Mouse (Mus musculus): ENCODE data around the gene Pcgf6.

Pcgf6 gene

GRCm38 (mm10) chr19:47050271-47051032 is at the start of gene Pcgf6:
Gene Pcgf6 (minus strand): TSS chr19:47050906.
- DNase-seq: peak; percentile 88 to 89

GRCm38 (mm10) chr19:47090550-47091156 is 39.9 kb upstream of the Pcgf6 start, which contains the start of the genes Usmg5 and Pdcd11:
Gene Usmg5 (minus strand): TSS chr19:47090647.
Gene Pdcd11 (plus strand): TSS chr19:47090768.
- DNase-seq: peak; percentile 96 to 97

DNA sequence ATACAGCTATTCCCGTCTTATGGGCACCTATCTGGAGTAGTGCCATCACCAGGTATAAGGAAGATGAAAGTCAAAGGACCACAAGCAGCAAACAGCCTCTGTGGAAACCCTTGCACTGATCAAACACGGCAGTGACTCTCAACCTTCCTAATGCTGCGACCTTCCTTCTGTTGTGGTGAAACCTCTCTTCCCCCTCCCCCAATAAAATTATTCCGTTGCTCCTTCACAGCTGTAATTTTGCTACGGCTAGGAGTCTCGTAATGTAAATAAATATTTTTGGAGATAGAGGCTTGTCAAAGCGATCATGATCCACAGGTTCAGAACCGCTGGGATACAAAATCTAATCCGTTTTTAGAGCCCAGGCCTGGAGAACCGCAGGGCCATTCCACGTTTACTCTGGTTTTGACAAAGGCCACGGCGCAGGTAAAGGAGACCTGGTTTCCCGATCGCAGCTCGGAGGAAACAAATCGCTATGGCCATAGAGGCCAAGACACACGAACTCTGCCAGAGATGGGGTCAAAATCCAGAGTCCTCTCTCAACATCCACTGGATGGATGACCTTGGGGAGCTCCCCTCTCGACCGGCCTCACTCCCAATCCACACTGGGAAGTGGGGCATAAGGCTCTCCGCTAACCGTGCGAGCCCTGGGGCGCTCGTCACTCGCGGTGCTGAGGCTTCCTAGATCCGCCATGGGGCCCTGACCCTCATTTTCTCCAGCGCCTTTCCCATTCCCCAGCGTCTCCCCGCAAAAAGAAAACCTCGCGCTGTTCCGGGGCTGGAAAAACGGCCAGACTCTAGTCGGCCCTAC is 39.2 kb upstream of the Pcgf6 start:
- DNase-seq: no peak

GRCm38 (mm10) chr19:47088226-47088625 is 37.5 kb upstream of the Pcgf6 start:
- no peak for DNase-seq

- peak; percentile 73 to 79 for DNase-seq
Observed at GRCm38 (mm10) chr19:47067924-47068611, 17.4 kb upstream of the Pcgf6 start.

GRCm38 (mm10) chr19:47067096-47067882 is 16.6 kb upstream of the Pcgf6 start, which contains the start of gene Taf5:
Gene Taf5 (plus strand): TSS chr19:47067746.
- peak; percentile 96 to 97 for DNase-seq

- no peak for DNase-seq
Observed at GRCm38 (mm10) chr19:47065860-47066259, 15.2 kb upstream of the Pcgf6 start.

- no peak for DNase-seq
Observed at GRCm38 (mm10) chr19:47057684-47058083, 7.0 kb upstream of the Pcgf6 start.

- DNase-seq: no peak
Observed at GRCm38 (mm10) chr19:47053471-47053870, 2.8 kb upstream of the Pcgf6 start.

DNA sequence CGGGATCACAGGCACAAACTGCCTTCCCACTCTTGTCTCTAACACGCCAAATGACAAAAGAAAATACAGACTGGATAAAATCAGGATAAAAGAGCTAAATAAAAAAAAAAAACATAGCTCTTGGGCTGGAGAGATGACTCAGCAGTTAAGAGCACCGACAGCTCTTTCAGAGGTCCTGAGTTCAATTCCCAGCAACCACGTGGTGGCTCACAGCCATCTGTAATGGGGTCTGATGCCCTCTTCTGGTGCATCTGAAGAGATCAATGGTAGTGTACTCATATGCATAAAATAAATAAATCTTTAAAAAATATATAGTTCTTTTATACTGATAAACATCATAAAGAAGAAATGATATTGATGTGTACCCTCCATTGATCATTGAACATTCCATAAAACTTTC is 2.2 kb upstream of the Pcgf6 start:
- no peak for DNase-seq

DNA sequence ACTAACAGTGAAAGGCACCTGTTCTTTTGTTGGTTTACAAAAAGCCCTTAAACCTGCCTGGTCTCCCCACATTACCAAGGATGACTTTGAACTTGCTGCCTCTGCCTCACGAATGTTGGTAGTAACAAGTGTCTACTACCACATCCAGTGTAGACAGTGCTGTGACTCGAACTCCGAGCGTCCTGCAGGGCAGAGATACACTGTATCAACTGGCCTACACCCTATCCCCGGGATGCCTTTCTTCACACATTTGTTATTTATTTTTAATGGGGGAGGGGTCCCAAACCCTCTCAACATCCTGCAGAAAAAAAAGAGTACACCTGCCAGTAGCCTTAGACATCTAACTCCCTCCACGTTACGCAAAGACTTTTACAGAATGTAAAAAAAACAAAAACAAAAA is 866 bp downstream of the Pcgf6 start:
- DNase-seq: no peak

DNA sequence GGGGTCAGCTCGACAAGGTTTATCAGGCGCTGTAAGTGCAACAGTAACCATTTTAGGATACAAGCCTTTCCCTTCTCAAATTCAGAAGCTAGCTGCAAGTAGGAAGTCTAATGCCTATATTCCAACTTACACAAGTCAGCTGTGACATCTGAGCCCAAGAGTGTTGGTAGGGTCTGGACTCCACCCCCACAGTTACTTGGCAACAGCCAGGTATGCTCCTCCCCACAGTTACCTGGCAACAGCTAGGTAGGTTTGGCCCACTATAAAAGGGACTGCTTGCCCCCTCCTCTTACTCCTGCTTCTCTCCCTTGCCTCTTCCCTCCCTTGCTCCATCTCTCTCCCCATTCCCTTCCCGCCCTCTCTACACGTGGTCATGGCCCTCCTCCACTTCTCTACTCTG is 1.6 kb downstream of the Pcgf6 start:
- DNase-seq: no peak

DNA sequence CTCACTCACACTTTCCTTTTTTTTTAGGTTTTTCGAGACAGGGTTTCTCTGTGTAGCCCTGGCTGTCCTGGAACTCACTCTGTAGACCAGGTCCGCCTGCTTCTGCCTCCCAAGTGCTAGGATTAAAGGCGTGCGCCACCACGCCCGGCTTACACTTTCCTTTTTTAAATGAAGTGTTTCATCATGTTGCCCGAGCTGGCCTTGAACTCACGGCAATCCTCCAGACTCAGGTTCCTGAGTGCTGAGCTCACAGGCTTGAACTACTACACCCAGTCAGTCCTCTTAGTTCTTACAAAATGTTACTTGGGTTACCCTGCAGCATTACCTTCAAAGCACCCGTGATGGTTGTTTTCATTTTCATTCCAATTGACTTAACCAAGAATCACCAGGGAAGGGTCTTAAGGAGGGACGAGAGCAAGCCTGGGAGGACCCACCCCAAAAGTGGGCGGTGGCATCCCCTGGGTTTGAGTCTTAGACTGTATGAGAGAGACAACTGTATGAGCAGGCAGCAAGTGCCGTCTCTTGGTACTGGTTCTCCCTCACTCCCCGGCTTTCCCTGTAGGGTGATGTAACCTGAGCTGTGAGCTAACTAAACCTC is 3.4 kb downstream of the Pcgf6 start:
- DNase-seq: no peak

- no peak for DNase-seq
Observed at GRCm38 (mm10) chr19:47046343-47046742, 4.4 kb downstream of the Pcgf6 start.

DNA sequence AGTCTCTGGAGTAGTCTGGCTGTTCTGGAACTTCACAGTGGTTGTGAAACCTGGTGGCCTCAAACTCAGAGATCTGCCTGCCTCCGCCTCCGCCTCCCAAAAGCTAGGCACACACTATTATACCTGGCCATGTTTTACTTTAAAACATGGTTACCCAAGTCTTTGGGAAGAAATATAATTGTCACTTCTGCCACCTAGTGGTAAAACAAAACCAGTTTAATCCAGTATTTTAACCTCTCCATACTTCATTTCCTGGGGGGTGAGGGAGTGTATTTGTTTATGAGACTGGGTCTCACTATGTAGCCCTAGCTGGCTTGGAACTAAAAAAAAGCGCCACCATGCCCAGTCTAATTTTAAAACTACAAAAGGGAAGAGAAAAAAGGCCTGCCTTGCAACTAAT is 7.1 kb downstream of the Pcgf6 start:
- DNase-seq: no peak

- no peak for DNase-seq
Observed at GRCm38 (mm10) chr19:47040720-47041473, 9.8 kb downstream of the Pcgf6 start.

DNA sequence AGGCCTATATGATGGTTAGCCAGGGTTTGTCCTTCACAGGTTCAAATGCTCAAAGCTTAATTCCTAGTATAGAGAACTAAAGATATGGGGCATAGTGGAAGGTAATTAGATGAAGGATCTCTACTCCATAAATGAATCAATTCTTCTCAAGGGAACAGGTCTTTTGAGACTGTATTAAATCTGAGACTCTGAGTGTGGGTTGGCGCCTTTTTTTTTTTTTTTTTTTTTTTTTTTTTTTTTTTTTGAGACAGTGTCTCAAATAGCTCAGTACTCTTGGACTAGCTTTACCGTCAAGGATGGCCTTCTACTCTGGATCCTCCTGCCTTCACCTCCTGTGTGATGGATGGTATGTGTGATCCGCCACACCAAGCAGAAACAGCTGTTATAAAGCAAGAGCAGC is 14.1 kb downstream of the Pcgf6 start:
- no peak for DNase-seq

GRCm38 (mm10) chr19:47034916-47035315 is 15.8 kb downstream of the Pcgf6 start:
- no peak for DNase-seq

GRCm38 (mm10) chr19:47031770-47032169 is 18.9 kb downstream of the Pcgf6 start:
- no peak for DNase-seq

DNA sequence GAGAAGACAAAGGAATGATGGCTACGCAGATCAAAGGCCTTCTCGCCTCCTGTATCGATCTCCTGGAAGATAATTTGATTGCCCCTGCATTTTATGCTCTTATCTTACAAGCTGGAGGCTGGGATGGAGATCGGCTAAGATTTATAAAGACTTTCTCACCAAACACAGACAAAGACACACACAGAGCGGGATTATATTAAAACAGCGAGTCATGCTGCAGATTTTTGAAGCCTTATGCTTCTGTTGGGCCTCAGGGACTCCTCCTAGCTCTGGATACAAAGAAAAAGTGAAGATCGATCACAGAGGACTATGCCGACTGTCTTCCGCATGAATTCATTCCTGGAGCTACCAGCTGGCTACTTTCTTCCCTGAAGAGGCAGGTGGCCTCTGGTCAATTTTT is 20.9 kb downstream of the Pcgf6 start:
- DNase-seq: no peak

DNA sequence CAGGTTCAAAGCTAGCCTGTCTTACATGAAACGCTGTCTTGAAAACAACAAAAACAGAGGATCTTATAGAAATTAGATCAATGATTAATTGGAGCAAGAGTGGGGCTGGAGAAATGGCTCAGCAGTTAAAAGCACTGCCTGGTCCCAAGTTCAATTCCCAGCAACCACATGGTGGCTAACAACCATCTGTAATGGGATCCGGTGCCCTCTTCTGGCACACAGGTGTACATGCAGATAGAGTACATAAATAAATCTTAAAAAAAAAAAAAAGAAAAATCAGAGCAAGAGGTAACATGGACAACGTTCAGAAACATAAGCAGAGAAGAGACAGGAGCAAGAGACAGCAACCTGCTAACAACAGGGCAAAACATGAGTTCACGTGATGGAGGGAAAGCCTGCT is 24.2 kb downstream of the Pcgf6 start:
- DNase-seq: no peak

Data from cerebellum, postnatal 36 days (tissue).